Mouse (Mus musculus): ENCODE results near the gene Arhgap9.
A peak's percentile ranks its signal among the peaks of the same experiment; 100 is the strongest.
"Not testable (repeated sequence)": the region's sequence is repeated elsewhere in the genome, so short reads cannot be mapped to it uniquely, and the experiment has no call there.

Arhgap9 gene

DNA sequence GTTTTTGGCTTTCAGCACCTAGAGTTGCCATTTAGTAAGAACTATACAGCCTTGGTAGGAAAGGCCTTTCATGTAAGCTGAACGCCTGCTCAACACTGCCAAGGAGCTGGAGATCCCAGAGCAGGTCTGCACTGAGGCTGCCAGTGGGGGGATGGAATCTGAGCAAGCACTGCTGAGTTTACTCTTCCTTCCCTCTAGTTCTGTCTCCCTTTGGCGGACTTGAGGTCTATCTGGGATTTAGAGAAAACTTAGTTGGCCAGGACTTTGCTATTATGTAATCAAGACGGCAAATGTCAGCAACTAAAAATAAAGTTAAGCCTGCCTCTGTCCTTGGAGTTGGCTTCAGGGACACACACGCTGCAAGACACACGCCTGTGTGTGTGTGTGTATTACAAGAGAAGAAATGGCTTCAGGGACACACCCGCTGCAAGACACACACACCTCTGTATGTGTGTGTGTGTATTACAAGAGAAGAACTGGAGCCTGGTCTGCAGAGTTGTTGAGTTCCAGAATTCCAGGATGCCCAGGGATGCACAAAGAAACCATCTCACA, 28.7 kb upstream of the Arhgap9 start:
- DNase-seq, result no peak

DNA sequence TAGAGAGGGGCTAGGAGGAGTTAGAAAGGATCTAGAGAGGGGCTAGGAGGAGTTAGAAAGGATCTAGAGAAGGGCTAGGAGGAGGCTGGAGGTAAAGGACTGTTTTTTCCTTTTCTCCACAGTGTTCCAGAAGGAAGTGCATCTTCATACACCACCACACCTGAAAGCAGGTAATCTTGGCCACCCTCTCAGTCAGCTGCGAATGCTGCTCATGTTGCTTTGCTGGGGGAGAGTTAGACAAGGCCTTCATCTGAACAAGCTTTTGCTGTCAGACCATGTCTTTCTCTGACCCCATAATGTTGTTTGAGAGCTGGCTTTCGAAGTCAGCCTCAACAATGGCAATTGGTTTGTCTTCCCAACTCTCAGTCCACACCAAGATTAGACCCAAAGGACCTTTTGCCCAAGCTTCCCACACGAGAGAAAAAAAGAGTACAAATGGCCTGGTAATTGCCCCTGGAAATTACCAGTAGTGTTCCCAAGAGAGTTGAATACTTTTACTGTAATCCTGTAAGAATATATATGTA, 28.1 kb upstream of the Arhgap9 start:
- no peak for DNase-seq

DNA sequence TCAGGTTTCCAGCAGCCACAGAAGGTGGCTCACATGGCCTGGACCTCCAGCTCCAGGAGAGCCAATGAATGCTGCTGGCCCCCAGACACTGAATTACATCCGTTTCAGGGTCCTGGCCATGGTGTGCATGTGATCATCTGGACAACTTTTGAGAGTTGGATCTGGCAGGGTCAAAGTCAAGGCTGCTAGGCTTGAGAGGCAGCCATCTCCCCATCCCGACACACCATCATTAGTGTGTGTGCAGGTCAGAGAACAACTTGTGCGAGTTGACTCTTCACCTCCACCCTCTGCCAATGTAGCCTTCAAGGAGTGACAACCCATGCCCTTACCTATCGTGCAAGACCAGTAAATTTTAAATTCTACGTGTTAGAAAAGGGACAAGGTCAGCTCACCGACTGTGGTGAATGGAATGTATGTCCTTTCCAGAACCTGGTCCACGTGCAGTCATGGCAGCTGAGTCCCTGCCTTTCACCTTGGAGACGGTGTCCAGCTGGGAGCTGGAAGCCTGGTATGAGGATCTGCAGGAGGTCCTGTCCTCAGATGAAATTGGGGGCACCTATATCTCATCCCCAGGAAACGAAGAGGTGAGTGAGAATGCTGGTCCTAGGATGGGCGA, 26.8 kb upstream of the Arhgap9 start:
- no peak for DNase-seq

DNA sequence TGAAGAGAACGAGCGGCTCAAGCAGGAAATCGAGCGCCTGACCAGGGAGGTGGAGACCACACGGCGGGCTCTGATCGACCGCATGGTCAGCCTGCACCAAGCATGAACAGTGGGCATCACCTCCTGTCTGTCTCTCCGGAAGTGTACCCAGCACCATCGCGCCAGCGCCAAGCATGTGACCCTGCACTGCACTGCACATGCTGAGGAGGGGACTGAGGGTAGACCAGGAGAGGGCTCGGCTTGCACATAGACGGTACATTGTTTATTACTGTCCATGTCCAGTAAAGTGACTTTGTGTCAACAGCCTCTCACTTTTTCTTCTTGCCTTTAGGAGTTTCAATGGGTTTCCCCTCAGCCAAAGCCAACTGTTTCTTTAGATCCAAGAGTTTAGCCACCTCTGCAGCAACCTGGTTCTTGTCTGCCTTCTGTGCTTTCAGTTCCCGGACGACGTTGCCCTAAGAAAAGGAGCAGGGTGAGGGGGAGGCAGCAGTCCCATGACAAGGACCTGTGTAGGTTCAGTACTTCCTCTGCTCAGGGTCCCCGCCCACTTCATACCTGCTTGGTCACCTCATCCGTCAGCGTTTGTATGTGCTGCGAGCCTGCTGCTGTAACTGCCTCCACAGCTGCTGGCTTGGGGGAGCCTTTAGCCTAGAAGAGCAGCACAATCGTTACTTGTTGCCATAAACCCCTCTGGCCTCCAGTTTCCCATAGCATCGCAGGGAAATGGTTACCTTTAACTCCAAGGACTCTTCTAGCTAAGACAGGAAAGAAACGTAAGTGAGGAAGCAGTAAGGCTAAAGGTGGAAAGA, 25.6 kb upstream of the Arhgap9 start:
- no peak for DNase-seq

DNA sequence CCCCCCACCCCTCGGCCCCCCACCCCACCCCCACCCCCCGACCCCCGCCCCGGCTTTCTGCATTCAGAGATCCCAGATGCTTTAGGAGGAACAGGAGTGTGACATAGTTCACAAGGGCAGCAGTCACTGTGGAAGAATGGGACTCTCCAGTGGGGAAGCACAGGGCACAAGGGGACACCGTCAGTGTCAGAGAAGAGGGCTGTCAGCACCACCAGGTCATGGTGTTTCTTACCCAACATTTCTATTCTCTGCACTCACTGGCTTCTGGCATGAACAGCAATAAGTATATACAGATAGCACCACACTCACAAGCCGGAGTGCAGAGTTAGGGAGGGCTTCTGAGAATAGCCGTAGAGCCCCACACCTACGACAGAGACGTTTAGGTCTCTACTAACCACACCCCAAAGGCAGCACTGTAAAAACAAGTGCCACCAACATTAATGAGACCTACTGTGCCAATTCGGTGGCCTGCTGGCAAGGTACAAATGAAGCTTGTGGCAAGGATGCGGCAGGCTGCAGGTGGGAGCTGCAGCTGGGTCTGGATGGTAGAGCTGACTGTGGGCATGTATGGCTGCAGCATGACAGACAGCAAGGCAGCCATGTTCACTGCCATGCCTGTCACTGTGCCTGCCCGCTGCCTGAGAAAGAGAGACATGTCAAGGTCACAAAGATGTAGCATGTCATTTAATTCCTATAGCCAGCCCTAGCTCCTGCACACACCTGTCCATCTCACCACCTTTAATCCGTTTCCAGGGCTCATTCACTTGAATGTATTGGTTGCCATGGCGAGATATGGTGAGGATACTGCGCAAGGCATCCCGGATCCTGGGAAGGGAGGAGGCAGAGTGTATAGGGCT, 24.5 kb upstream of the Arhgap9 start:
- no peak for DNase-seq

DNA sequence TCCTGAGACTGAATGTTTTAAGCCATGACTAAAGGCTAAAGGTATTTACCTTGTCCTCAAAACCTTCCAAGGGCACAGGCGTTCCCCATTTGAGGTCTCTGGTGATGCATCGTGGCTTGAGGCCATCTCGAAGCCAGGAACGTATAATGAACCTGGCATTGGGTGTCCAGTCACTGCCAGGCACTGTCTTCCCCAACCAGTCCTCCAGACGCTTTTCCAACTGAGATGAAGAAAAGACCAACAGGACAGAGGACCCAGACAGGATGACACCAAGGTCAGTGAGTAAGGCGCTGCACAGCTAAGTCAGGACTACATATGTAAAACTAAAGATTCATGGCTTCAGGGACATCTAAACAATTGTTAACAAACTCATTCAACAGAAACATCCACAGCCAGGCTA, 21.4 kb upstream of the Arhgap9 start:
- no peak for DNase-seq

DNA sequence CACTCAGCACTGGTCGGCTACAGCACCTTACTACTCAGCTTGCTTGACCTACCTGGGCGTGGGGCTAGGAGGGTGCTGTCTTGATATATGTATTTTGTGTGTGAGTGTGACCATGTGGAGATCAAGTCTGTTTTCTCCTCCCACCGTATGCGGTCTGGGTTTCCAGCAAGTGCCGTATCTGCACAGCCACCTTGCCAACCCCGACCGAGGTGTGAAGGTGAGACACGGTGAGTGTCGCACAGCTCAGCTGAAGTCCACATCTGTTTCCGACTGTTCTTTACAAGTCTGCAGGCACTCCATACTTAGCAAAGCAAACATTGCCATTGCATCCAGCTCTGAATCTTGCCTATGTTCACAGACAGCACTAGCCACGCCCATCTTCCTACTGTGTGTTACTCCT, 18.6 kb upstream of the Arhgap9 start:
- DNase-seq, result no peak

DNA sequence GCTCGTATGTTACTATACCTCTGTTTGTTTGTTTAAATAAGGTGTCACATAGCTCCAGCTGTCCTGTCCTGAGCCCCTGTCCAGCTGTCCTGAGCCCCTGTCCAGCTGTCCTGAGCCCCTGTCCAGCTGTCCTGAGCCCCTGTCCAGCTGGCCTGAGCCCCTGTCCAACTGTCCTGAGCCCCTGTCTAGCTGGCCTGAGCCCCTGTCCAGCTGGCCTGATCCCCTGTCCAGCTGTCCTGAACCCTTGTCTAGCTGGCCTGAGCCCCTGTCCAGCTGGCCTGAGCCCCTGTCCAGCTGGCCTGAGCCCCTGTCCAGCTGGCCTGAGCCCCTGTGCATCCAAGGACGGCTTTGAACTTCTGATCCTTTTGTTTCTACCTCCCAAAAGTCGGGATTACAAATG, 12.6 kb upstream of the Arhgap9 start:
- not testable (repeated sequence) for DNase-seq

DNA sequence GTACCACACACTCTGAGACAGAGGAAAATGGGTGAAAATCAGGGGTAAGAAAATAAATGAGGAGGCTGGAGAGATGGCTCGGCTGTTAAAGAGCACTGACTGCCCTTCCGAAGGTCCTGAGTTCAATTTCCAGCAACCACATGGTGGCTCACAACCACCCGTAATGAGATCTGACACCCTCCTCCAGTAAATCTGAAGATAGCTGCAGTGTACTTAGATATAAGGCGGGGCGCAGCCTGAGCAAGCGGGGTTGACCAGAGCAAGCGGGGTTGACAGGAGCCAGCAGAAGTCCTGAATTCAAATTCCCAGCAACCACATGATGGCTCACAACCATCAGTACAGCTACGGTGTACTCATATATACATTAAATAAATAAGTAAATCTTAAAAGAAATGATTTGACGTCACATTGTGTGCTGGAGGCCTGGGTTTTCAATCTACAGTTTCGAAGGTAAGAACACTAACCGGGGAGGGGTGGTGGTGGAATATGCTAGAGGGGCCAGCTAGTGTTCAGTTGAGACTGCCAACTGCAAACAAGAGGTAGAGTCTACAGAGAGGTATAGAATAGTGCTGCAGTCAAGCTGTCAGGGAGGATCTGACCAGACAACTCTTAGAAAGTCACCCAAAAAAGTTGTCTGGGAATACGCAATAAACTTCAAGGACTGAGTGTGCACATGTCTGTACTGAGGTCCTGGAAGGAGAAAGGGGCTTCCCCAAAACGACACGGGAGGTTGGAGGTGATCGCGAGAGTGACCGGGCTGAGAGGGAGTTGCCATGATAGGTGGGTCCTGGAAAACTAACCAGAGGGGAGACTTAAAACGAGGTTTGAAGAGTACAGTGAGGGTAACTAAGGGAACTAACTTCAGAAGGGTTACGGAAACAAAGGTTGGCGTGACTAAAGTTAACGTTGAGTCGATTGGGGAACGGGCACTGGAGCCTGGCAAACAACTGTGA, 11.0 kb upstream of the Arhgap9 start:
- peak in 1 of 2 experiments; percentile 60 for DNase-seq

DNA sequence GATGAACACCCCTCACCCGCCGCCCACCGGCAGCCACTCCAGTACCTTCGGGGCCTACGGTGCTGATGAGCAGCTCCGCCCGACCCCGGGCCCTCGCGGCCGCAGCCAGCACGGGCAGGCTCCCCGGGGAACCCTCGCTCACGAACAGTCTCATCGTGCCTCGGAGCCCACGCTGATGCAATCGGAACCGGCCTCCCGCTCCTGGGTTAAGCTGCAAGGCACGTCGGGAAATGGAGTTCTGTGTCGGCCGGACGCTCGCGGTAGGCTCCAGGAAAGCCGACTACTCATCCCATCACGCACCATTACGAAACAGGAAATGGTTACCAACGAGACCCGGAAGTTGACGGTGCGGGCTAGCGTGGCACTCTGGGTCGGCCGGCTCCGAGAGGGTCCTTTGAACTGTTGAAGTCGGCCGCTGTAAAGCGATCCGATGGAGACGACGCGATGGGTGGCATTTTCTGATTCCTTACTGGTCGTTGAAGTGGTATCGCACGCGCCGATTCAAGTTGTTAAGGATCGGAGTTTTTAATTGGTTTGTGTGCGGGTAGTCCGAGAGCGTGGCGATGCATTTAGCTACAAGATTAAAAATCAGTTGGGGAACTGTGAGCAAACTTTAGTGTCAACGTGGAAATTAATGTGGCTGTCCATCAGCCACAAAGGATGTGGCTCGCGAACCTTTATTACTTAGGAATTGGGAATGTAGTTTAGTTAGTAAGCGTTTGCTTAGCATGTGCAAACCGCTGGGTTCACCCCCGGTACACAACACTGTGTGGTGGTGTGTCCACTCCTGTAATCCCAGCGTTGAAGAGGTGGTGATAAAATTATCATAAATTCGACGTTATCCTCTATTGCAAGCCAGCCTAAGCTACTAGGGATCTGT, 10.0 kb upstream of the Arhgap9 start, which contains the start of gene Mars:
TSS of gene Mars (minus strand) at position 311 of the 880 bp plus-strand sequence.
- DNase-seq, result peak; percentile 93 to 95

DNA sequence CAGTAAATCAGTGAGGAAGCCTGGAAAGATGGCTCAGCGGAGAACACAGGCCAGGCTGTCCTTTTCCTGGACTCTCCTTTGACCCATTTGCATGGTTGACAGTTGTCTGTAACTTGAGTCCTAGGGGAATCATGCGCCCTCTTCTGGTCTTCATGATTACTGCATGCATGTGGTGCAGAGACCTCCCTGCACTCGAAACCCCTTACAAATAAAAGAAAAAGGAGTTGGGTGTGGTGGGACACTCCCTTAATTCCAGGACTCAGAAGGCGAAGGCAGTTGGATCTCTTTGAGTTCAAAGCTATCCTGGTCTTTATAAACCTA, 9.4 kb upstream of the Arhgap9 start:
- DNase-seq, result peak; percentile 93

DNA sequence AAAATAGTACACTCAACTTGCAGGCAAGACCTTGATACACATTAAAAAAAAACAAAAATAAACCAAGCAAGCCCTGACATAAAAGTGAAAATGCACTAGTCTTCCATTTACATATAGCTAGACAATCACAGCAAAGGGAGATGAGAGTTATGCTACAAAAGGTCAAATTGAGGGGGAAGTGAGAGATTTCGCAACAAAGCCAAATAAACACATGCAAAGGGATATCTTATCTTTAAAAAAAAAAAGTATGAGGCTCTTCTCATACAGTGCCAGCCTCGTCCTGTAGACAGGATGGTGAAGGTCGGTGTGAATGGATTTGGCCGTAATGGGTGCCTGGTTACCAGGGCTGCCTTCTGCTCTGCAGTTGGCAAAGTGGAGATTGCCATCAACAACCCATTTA, 8.9 kb upstream of the Arhgap9 start:
- no peak for DNase-seq

DNA sequence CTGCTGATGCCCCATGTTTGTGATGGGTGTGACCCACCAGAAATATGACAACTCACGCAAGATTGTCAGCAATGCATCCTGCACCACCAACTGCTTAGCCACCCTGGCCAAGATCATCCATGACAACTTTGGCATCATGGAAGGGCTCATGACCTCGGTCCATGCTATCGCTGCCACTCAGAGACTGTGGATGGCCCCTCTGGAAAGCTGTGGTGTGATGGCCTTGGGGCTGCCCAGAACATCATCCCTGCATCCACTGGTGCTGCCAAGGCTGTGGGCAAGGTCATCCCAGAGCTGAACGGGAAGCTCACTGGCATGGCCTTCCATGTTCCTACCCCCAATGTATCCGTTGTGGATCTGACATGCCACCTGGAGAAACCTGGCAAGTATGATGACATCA, 8.2 kb upstream of the Arhgap9 start:
- DNase-seq, result not testable (repeated sequence)

DNA sequence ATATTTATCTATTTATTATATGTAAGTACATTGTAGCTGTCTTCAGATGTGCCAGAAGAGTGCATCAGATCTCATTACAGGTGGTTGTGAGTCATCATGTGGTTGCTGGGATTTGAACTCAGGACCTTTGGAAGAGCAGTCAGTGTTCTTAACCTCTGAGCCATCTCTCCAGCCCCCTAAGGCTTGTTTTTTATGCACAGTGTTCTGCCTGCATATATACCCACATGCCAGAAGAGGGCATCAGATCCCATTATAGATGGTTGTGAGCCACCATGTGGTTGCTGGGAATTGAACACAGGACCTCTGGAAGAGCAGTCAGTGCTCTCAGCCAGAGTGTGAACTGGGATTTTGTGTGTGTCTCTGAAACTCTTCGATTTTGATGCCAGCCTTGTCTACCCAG, 6.8 kb upstream of the Arhgap9 start:
- not testable (repeated sequence) for DNase-seq

DNA sequence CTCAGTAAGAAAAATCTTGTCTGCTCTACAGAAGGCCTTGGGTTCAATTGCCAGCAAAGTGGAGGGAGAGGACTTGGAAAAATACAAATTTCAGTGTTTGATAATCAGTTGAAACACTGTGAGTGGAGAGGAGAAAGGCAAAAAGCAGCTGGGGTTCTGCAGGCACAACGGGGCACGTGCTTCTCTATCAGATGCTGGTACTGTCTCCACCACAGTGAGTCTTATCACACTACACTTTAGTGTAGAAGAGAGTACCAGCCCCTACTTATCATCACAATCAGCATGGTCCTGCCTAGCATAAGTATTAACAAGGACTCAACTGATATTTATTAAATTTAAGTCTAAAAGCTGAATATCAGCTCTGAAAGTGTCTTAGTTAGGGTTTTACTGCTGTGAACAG, 4.5 kb upstream of the Arhgap9 start:
- no peak for DNase-seq

DNA sequence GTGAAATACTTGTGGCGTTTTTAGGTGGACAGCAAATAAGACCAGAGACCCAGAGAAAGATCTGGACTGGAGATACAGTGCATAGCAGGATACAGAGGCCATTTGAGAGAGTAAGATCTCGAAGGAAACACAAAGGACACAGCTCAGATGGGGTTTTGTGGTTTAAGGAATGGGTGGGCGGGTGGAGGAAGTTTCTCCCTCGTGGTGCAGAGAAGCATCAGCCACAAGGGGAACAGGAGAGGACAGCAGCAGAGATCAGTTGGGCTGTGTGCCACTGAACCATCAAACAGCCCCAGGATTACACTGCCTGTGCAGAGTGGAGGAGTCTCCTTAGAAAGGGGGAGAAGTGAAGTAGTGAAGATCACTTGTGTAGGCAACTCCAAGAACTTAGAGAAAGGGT, 3.8 kb upstream of the Arhgap9 start:
- DNase-seq, result no peak

DNA sequence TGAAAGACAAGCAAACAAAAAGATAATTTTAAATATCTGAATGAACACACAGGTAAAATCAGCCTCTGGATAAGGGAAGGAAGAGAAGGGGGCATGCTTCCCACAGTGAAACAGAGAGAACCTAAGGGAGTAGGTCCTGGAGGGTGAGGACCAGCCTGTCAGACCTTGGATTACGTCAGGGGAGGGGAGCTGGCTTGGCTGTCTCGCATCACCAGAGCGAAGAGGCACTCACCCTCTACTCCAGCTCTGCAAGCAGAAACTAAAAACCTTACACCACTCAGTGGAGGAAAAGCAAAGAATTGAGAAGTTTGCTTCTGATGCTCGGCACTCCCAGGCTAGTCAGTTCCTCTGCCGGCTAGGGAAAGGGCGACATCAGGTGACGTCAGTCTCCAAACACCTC, 1.8 kb upstream of the Arhgap9 start:
- DNase-seq, result no peak

DNA sequence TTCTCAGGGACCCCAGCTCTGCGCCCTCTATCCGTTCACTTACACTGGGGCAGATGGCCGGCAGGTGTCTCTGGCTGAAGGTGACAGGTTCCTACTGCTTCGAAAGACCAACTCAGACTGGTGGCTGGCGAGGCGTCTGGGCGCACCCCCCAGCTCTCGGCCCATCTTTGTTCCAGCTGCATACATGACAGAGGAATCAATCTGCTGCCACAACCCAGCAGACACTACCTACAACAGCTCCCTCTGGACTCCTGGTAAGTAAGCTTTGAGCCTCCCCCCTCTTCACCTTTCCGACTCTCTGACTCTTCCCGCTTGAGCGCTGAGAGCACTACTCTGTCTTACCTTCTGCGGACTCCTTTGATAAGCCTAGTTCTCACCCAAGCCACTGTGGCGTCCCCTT, 414 bp downstream of the Arhgap9 start:
- DNase-seq, result no peak

DNA sequence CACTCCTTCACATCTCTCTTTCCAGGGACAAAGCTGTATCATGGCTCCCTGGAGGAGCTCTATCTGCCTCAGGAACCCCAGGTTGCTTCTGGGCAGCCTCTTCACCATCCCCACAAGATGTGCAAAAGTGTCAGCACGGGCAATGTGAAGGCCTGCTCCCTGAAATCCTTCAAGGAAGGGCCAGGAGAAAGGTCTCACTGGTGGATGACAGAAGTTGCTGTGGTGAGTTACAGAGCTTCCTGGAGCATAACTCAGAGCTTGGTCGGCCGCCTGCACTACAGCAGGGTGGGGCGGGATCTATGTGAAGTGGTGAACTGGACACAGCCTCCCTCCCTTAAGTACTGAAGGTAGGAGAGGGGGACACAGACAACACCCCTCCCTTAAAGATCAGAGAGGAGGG, 905 bp downstream of the Arhgap9 start:
- DNase-seq, result no peak

DNA sequence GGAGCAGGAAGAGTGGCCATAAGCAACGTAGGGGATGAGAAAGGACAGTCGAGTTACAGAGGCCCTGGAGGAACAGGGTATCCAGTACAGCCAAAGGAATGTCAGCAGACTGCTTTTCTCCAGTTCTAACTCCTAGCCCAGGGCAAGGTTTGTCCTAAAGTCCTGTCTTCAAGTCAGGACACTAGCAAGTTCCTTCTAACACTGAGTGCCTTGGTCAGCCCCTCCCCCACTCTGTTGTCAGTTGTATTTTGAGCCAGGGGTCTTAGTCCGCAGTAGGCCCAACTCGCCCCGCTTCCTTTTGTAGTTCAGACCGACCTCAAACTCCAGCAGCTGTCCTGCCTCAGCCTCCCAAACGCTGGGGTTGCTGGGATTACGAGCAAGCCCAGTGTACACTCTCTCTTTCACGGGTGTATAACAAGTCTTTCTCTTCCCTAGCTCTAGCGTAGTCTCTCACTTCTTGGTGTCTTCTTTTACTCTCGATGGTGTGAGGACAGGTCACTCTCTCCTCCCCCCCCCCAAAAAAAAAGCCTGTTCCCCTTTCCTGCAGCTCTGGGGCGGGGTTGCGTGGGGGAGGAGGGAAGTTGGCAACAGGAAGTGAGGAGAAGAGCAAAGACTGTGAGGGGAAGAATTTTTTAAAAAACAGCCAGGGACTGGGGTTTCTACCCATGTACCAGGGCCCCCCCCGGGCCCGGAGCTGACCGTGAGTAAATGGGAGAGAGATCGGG, 1.5 kb downstream of the Arhgap9 start:
- DNase-seq, result no peak
